Mouse (Mus musculus) intestine, embryonic 16.5 days (tissue): ENCODE data around the gene Gps2. TPM values are rescaled to one million over a fixed set of nuclear protein-coding genes. Genes with fewer than 3 reads are reported as not detected.
"Not testable (repeated sequence)": the region's sequence is repeated elsewhere in the genome, so short reads cannot be mapped to it uniquely, and the experiment has no call there.

ENCODE experiments used
- ATAC-seq: fragments of 200-750 bp; cut with Nextera tagmentation; 2 replicates; pipeline ENCODE4 v1.8.0; 2017; ENCODE audit warnings: moderate TSS enrichment, moderate library complexity
- H3K27ac ChIP-seq: fragments of 300-500 bp; sonication (generic); 2 replicates; pipeline ENCODE4 v1.5.1; 2014; ENCODE audit warnings: mild to moderate bottlenecking, low read length
- H3K27me3 ChIP-seq: fragments of 300-500 bp; sonication (generic); replicated peaks from 2 replicates; pipeline ENCODE4 v1.6.1; 2014; ENCODE audit warnings: low read length, control low read depth, mixed read lengths; ENCODE audit not compliant: control insufficient read depth, insufficient read depth
- H3K36me3 ChIP-seq: fragments of 300-500 bp; sonication (generic); 2 replicates; pipeline ENCODE4 v1.6.1; 2014; ENCODE audit warnings: low read length, control low read depth; ENCODE audit not compliant: control insufficient read depth, insufficient read depth
- H3K4me1 ChIP-seq: fragments of 300-500 bp; sonication (generic); 2 replicates; pipeline ENCODE4 v1.6.1; 2014; ENCODE audit warnings: low read length, control low read depth, mixed read lengths; ENCODE audit not compliant: control insufficient read depth, insufficient read depth
- H3K4me2 ChIP-seq: fragments of 300-500 bp; sonication (generic); 2 replicates; pipeline ENCODE4 v1.6.1; 2014; ENCODE audit warnings: low read depth, low read length, control low read depth
- H3K4me3 ChIP-seq: fragments of 300-500 bp; sonication (generic); 2 replicates; pipeline ENCODE4 v1.5.1; 2014; ENCODE audit warnings: mild to moderate bottlenecking, low read length
- H3K9ac ChIP-seq: fragments of 300-500 bp; sonication (generic); 2 replicates; pipeline ENCODE4 v1.6.1; 2014; ENCODE audit warnings: low read depth, low read length
- H3K9me3 ChIP-seq: fragments of 300-500 bp; sonication (generic); 2 replicates; pipeline ENCODE4 v1.6.1; 2016; ENCODE audit warnings: low read length, control low read depth; ENCODE audit not compliant: control insufficient read depth
- WGBS: fragments of 180-500 bp; shearing (Covaris S2); extraction: QIAGEN DNeasy Blood & Tissue Kit; methylation state at CpG from one replicate; pipeline ENCODE4 v1.1.7; 2014; 5-methylcytosine and 5-hydroxymethylcytosine counted together
- polyA plus RNA-seq: library from polyadenylated mRNA; unstranded; fragments of >200 nt; fragmentation: Nextera tagmentation; extraction: Ambion mirVana; gene quantifications from 2 replicates; pipeline ENCODE4 v1.2.1, GENCODE M21; 2015

Gene Gps2
- polyA plus RNA-seq, 1 experiment from 2014 or later = 63.8 TPM

DNA sequence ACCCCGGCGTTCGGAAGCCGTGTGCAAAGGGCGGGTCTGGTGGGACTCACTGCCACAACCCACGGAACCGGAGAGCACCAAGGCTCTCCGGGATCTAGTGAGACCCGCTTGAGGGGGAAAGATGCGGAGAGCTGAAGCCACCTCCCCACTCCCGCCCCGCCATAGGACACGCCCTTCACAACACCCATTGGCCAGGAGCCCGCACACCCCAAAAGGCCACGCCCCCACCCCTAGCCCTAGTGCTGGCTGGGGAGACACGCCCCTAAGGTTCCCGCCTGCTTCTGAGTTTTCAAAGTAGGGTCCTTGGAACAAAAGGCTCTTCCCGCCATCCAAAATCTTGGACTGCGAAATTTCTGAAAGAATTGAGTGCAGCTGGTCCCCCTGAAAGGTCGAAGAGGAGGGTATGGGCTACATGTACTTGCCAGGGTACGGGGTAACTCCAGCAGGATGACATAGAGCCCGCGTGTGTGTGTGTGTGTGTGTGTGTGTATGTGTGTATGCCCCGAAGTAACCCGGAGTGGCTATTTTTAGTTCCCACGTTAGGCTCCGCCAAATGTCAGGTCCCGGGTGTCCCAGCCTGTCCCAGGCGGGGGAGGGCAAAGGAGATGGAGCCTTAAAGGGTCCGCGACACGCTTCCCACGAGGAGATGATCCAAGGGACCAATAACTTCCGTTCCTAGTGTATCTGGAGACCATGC is 34.5 kb downstream of the Gps2 start, which contains the start of gene Slc2a4:
Gene Slc2a4, minus strand, starts transcription at position 123 of the 697 bp plus-strand sequence.
- Histone ChIP-seq H3K4me2 (peak within 1 kb of the TSS; percentile 83), H3K27ac (peak within 1 kb of the TSS; percentile 53), H3K9me3 (no peaks in the 10 kb centered on the region), H3K9ac (peak within 1 kb of the TSS; percentile 54), H3K4me3 (peak within 1 kb of the TSS; percentile 53), H3K36me3 (no peaks in the 10 kb centered on the region; the same call in 1 of the 2 replicates), H3K27me3 (no peaks in the 10 kb centered on the region), H3K4me1 (peaks cover 6% of the 10 kb centered on the region)
- under 1% methylated on average over 34 of the region's 34 CpGs for WGBS
- peak; percentile 94 for ATAC-seq

DNA sequence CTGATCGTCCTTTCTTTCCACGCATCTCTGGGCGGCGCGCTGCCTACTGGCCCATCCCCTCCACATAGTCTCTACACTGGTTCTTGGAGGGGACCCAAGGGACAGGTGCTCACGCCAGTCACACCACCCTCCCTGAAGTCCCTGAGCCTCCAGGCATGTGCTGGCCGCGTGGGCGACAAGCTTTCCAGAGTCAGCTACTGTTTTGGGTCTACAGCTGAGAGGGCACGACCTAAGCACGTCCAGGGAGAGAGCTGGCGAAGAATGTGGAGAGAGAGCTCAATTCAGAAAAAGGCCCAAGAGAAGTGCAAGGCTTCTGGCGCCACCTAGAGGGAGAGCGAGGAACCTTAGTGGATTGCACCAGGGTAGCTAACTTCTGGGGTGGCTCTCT is 35.1 kb downstream of the Gps2 start:
- peak overlapping the region; percentile 53 for H3K4me3 ChIP-seq
- ATAC-seq = peak; percentile 48
- peak overlapping the region; percentile 54 for H3K9ac ChIP-seq
- peak overlapping the region; percentile 83 for H3K4me2 ChIP-seq
- no peaks in the 10 kb centered on the region for H3K27me3 ChIP-seq
- H3K4me1 ChIP-seq = peaks cover 6% of the 10 kb centered on the region
- H3K27ac ChIP-seq = peak overlapping the region; percentile 53
- H3K9me3 ChIP-seq = no peaks in the 10 kb centered on the region
- 0% methylated on average over 14 of the region's 14 CpGs for WGBS
- no peaks in the 10 kb centered on the region; the same call in 1 of the 2 replicates for H3K36me3 ChIP-seq

DNA sequence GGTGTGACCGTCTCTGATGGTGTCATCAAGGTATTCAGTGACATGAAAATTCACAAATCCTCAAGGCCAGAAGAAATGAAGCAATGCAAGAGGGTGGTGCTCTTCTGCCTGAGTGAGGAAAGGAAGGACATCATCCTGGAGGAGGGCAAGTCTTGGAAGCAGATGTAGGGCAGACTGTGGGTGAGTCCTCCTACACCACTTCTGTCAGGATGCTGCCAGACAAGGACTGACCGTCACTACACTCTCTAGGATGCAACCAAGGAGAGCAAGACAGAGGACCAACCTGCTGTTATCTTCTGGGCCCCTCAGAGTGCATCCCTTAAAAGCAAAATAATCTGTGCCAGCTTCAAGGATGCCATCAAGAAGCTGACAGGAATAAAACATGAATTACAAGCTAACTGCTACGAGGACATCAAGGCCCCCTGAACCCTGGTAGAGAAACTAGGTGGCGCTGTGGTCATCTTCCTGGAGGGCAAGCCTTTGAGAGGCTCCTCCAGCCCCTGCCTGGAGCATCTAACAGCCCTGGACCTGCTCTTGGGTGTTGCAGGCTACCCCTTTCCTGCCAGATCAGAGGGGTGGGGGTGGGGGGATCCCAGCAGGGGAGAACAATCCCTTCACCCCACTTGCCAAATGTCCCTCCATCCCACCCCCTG is 37.2 kb downstream of the Gps2 start:
- WGBS = 45% methylated on average over 4 of the region's 4 CpGs
- no peaks in the 10 kb centered on the region for H3K36me3 ChIP-seq

DNA sequence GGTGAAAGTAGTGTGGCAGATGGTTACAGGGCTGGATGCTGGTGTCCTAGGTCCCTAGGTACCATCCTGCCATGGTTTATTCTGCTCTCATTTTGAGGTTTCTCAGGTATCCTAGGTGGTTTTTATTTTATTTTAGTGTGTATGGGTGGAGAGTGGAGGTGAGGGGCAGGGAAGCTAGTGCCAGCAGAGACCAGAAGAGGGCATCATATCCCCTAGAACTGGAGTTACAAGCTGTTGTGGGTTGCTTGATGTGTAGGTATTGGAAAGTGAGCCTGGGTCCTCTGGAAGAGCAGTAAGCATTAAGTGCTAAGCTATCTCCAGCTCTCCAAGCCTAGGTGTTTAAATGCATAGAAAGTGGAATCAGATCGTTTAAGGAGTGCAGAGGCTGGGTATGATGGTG is 38.6 kb downstream of the Gps2 start:
- Histone ChIP-seq H3K36me3 (no peaks in the 10 kb centered on the region), H3K9ac (no peak overlapping the region), H3K4me2 (no peak overlapping the region), H3K27ac (no peak overlapping the region), H3K4me3 (no peak overlapping the region), H3K9me3 (no peaks in the 10 kb centered on the region), H3K4me1 (peaks cover 6% of the 10 kb centered on the region), H3K27me3 (no peaks in the 10 kb centered on the region)
- no peak for ATAC-seq
- 43% methylated on average over 1 of the region's 1 CpGs for WGBS

More for the DNA sequence above, 37.2 kb downstream of the Gps2 start:
- no peak overlapping the region for H3K4me3 ChIP-seq
- H3K4me2 ChIP-seq = no peak overlapping the region
- H3K4me1 ChIP-seq = peaks cover 6% of the 10 kb centered on the region
- H3K27me3 ChIP-seq = no peaks in the 10 kb centered on the region
- no peaks in the 10 kb centered on the region for H3K9me3 ChIP-seq
- H3K9ac ChIP-seq = no peak overlapping the region
- ATAC-seq = no peak
- no peak overlapping the region for H3K27ac ChIP-seq

DNA sequence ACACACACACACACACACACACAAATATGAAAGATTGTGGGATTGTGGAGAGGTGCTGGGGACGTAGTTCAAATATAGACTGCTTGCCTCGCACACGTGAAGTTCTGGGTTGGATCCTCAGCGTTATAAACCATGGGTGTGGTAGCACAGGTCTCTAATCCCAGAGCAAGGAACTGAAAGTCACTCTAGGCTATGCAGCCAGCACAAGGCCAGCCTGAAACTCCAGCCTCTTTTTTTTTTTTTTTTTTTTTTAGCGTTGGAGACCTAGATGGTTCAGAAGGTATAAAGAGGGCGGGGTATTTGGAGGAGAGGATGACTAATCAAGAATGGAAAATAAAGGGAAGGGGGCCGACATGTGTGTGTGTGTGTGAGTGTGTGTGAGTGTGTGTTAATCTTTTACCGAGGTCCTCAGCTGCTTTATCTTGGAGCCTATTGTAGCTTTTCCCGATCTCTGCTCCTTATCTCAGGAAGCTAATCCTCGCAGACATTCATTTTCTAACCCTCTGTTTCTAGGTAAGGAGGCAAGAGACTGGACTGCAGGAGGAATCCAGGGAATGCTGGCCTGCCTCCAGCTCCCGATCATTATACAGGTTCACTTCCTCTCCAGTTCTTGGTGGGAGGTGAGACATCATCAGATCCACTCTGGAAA is 39.7 kb downstream of the Gps2 start:
- H3K36me3 ChIP-seq = no peaks in the 10 kb centered on the region
- H3K9ac ChIP-seq = no peak overlapping the region
- 39% methylated on average over 11 of the region's 11 CpGs for WGBS
- peak; percentile 64 for ATAC-seq
- no peak overlapping the region for H3K4me3 ChIP-seq
- peak overlapping the region; percentile 61 for H3K27ac ChIP-seq
- no peaks in the 10 kb centered on the region for H3K27me3 ChIP-seq
- no peaks in the 10 kb centered on the region for H3K9me3 ChIP-seq
- no peak overlapping the region for H3K4me2 ChIP-seq
- H3K4me1 ChIP-seq = peaks cover 4% of the 10 kb centered on the region

DNA sequence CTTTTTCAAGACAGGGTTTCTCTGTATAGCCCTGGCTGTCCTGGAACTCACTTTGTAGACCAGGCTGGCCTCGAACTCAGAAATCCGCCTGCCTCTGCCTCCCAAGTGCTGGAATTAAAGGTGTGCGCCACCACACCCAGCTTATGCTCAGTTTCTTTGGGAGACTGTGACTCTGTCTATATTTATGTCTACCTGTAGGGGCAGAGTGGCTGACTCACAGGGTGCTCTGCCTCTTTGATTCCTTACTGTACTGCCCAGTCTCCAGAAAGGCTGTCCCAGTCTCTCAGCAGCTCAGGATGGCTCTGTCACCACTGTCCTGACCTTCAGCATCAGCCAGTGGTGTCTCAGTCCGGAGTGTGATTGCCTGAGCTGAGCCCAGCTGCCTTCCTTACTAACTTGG is 41.9 kb downstream of the Gps2 start:
- not testable (repeated sequence) for H3K27me3 ChIP-seq, H3K9ac ChIP-seq, H3K4me1 ChIP-seq, H3K9me3 ChIP-seq, H3K36me3 ChIP-seq, H3K4me2 ChIP-seq, H3K27ac ChIP-seq, ATAC-seq, H3K4me3 ChIP-seq
- WGBS = 72% methylated on average over 4 of the region's 4 CpGs

DNA sequence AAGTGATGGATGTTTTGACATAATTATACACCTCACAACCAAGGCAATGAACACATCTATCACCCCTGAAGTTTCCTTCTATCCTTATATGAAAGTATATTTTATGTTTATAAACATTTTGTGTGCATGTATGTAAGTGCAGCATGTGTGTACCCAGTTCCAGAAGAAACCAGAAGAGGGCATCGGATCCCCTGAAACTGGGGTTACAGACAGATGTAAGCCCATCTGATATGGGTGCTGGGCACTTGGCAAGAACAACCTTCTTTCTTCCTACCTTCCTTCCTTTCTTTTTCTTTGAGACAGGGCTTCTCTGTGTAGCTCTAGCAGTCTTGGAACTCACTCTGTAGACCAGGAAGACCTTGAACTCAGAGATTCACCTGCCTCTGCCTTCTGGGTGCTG is 42.5 kb downstream of the Gps2 start:
- WGBS = 67% methylated on average over 1 of the region's 1 CpGs

DNA sequence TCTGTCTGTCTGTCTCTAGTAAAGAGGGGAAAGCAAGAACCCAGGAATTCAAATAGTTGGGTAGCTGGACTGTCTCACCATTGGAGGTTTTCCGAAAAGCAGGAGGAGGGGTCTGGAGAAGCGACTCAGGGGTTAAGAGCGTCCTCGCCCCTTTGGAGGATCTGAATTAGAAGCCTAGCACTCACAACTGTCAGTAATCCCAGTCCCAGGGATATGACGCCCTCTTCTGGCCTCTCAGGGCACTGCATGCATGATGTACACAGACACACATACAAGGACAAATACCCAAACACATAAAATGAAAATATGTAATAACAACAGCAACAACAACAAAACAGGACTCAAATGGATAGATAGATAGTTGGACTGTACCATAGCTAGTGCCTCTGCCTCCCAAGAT is 46.9 kb downstream of the Gps2 start:
- peak overlapping the region; percentile 92 for H3K27ac ChIP-seq
- peak overlapping the region; percentile 37; the same call in 1 of the 2 replicates for H3K4me2 ChIP-seq
- 40% methylated on average over 5 of the region's 5 CpGs for WGBS
- H3K4me1 ChIP-seq = peaks cover 9% of the 10 kb centered on the region; the same call in 1 of the 2 replicates
- no peak overlapping the region for H3K9ac ChIP-seq
- peaks cover 12% of the 10 kb centered on the region for H3K27me3 ChIP-seq
- H3K36me3 ChIP-seq = no peaks in the 10 kb centered on the region
- H3K9me3 ChIP-seq = no peaks in the 10 kb centered on the region
- ATAC-seq = no peak
- H3K4me3 ChIP-seq = no peak overlapping the region

More for the DNA sequence above, 42.5 kb downstream of the Gps2 start:
- peaks cover 6% of the 10 kb centered on the region; the same call in 1 of the 2 replicates for H3K4me1 ChIP-seq
- H3K36me3 ChIP-seq = no peaks in the 10 kb centered on the region
- H3K27ac ChIP-seq = no peak overlapping the region
- H3K4me3 ChIP-seq = no peak overlapping the region
- no peak overlapping the region for H3K9ac ChIP-seq
- no peak for ATAC-seq
- H3K27me3 ChIP-seq = no peaks in the 10 kb centered on the region
- no peak overlapping the region for H3K4me2 ChIP-seq
- H3K9me3 ChIP-seq = no peaks in the 10 kb centered on the region

DNA sequence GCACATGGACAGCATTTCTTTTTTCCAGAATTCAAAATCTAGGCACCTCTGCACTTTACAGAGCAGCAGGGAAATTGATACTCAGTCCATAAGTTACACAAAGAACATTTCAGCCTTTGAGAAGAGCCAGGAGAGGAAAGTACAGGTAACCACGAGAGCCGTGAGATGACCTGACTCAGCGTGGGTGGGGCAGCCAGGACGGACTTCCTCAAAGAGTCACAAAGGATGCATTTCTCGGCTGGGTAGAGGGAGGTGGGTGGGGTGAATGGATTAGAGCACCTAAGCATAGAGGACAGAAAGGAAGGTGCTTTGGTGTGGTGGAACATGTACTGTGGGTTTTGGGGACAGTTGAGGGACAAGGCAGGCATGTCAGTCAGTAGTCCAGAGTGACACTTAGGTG is 48.2 kb downstream of the Gps2 start:
- Histone ChIP-seq H3K4me2 (peak overlapping the region; percentile 12; the same call in 1 of the 2 replicates), H3K9ac (peak overlapping the region; percentile 43; the same call in 1 of the 2 replicates), H3K4me3 (no peak overlapping the region), H3K4me1 (peaks cover 9% of the 10 kb centered on the region; the same call in 1 of the 2 replicates), H3K36me3 (no peaks in the 10 kb centered on the region), H3K27ac (peak overlapping the region; percentile 92), H3K27me3 (peaks cover 15% of the 10 kb centered on the region), H3K9me3 (no peaks in the 10 kb centered on the region)
- whole genome bisulfite sequencing = 25% methylated on average over 5 of the region's 5 CpGs
- ATAC-seq = peak; percentile 39
